Mouse (Mus musculus): ENCODE measurements around the gene Lrmda.
A peak's percentile ranks its signal among the peaks of the same experiment; 100 is the strongest.

DNA sequence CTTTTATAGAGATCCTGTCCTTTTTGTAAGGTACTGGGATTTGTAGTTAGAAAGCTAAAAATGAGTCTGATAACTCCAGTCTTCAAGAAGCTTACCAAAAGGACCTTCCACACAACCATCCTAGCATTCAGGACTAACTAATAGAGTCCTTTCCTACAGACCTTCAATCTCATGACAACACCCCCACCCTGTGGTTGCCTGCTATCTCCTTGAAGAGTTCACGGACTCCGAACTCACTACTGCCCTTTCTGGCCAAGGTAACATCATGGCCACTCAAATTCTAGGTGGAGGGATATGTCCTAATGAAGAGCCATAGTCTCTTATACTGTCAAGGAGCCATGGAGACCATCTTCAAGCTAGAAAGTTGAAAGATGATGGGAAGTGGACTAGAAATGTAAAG lies 762.2 kb downstream of the Lrmda start:
- peak in 2 of 3 experiments; percentile 10 to 35; a peak in 2 of 6 replicates for TF ChIP-seq CTCF (IDR thresholded peaks at IDR 0.05 in 2 of 3, conservative IDR thresholded peaks at IDR 0.05 in 1 of 3; ENCODE audit: control insufficient read depth in 1 of 3, insufficient read depth in 1 of 3, low read depth in 2 of 3, low read length in 3 of 3, poor library complexity in 1 of 3, severe bottlenecking in 1 of 3)
- TF ChIP-seq POLR2AphosphoS2 (IDR thresholded peaks at IDR 0.05; ENCODE audit: low read length): no peak
- no peak for TF ChIP-seq HCFC1 (IDR thresholded peaks at IDR 0.05; ENCODE audit: low read depth, low read length)
- no peak for TF ChIP-seq TCF12 (IDR thresholded peaks at IDR 0.05; ENCODE audit: low read depth, low read length)
- no peak for TF ChIP-seq MEF2A (IDR thresholded peaks at IDR 0.05; ENCODE audit: extremely low read depth, insufficient replicate concordance, low read depth, low read length, poor library complexity, severe bottlenecking)
- no peak for TF ChIP-seq MAZ (IDR thresholded peaks at IDR 0.05; ENCODE audit: low read depth, low read length)
- TF ChIP-seq USF1 (IDR thresholded peaks at IDR 0.05; ENCODE audit: low read depth, low read length): no peak
